Mouse (Mus musculus) CH12.LX (cell line): Measurements from ENCODE around the gene Prkn.

Experiments
- BHLHE40 ChIP-seq: IDR thresholded peaks from 2 replicates; pipeline ENCODE4 v1.6.1; 2011; ENCODE audit warnings: mild to moderate bottlenecking, low read depth, low read length, improper control_type of control experiment
- CHD2 ChIP-seq: IDR thresholded peaks from 2 replicates; pipeline ENCODE4 v1.6.1; 2011; ENCODE audit warnings: low read length, improper control_type of control experiment
- CTCF ChIP-seq, 2 experiments: IDR thresholded peaks in 1 of 2; conservative IDR thresholded peaks in 1 of 2; 2 replicates each; pipeline ENCODE4 v1.5.1; 2011 to 2012; ENCODE audit warnings: low read depth in 2 of 2, low read length in 2 of 2, improper control_type of control experiment in 1 of 2, inconsistent platforms in 1 of 2, mild to moderate bottlenecking in 1 of 2, moderate library complexity in 1 of 2
- KAT2A ChIP-seq: IDR thresholded peaks from 2 replicates; pipeline ENCODE4 v1.6.1; 2012; ENCODE audit warnings: low read length, improper control_type of control experiment, inconsistent platforms; ENCODE audit not compliant: insufficient replicate concordance
- MAX ChIP-seq: IDR thresholded peaks from 2 replicates; pipeline ENCODE4 v1.6.1; 2011; ENCODE audit warnings: low read length, improper control_type of control experiment
- POLR2A ChIP-seq: IDR thresholded peaks from 2 replicates; pipeline ENCODE4 v1.6.1; 2011; ENCODE audit warnings: low read depth, mild to moderate bottlenecking, improper control_type of control experiment, low read length
- POLR2AphosphoS2 ChIP-seq: IDR thresholded peaks from 2 replicates; pipeline ENCODE4 v1.6.1; 2011; ENCODE audit warnings: low read depth, low read length, improper control_type of control experiment
- USF2 ChIP-seq: conservative IDR thresholded peaks from 2 replicates; pipeline ENCODE4 v1.6.1; 2011; ENCODE audit warnings: low read depth, low read length, improper control_type of control experiment
- ZMIZ1 ChIP-seq: IDR thresholded peaks from 2 replicates; pipeline ENCODE4 v1.6.1; 2012; ENCODE audit warnings: low read depth, mild to moderate bottlenecking, inconsistent platforms, low read length, improper control_type of control experiment

- TF ChIP-seq POLR2A = no peak
- no peak for TF ChIP-seq BHLHE40
- TF ChIP-seq CHD2 = no peak
- no peak for TF ChIP-seq CTCF (conservative IDR thresholded peaks at IDR 0.05 in 1 of 2, IDR thresholded peaks at IDR 0.05 in 1 of 2; ENCODE audit: low read depth in 2 of 2, low read length in 2 of 2)
- no peak for TF ChIP-seq KAT2A
- TF ChIP-seq ZMIZ1 = no peak
- TF ChIP-seq USF2 = no peak
- TF ChIP-seq POLR2AphosphoS2 = no peak
- TF ChIP-seq MAX = no peak
These were observed 803.8 kb downstream of the Prkn start for GRCm38 (mm10) chr17:11644016-11644415.
